Mouse (Mus musculus) heart, postnatal 0 days (tissue): ENCODE measurements at regions not wholly inside any gene's neighbourhood (a gene's known extent, or its start where the extent isn't known, plus 50 kb on each side); places are given as distances from the start of the nearest gene placed in this dataset.

ENCODE experiments used
- ATAC-seq: fragments of 200-750 bp; cut with Nextera tagmentation; 2 replicates; pipeline ENCODE4 v1.8.0; 2017; ENCODE audit warnings: low read depth, moderate number of reproducible peaks, moderate library complexity; ENCODE audit not compliant: insufficient read depth
- DNase-seq: peaks from one replicate; pipeline ENCODE4 v3.0.0-alpha.2; 2016; ENCODE audit warnings: low spot score
- H3K27ac ChIP-seq: fragments of 300-500 bp; sonication (generic); 2 replicates; pipeline ENCODE4 v1.5.1; 2014; ENCODE audit warnings: low read depth, mild to moderate bottlenecking
- H3K27me3 ChIP-seq: fragments of 300-500 bp; sonication (generic); 2 replicates; pipeline ENCODE4 v1.6.1; 2014; ENCODE audit warnings: low read length, mixed read lengths; ENCODE audit not compliant: control insufficient read depth, insufficient read depth
- H3K36me3 ChIP-seq: fragments of 300-500 bp; sonication (generic); replicated peaks from 2 replicates; pipeline ENCODE4 v1.6.1; 2014; ENCODE audit warnings: low read length, mixed read lengths; ENCODE audit not compliant: control insufficient read depth, insufficient read depth
- H3K4me1 ChIP-seq: fragments of 300-500 bp; sonication (generic); 2 replicates; pipeline ENCODE4 v1.6.1; 2014; ENCODE audit warnings: antibody characterized with exemption; ENCODE audit not compliant: control insufficient read depth, insufficient read depth
- H3K4me2 ChIP-seq: fragments of 300-500 bp; sonication (generic); 2 replicates; pipeline ENCODE4 v1.6.1; 2014; ENCODE audit warnings: low read depth, mild to moderate bottlenecking, low read length, moderate library complexity
- H3K4me3 ChIP-seq: fragments of 300-500 bp; sonication (generic); 2 replicates; pipeline ENCODE4 v1.5.1; 2014; ENCODE audit warnings: low read depth, low read length
- H3K9ac ChIP-seq: fragments of 300-500 bp; sonication (generic); replicated peaks from 2 replicates; pipeline ENCODE4 v1.6.1; 2014; ENCODE audit warnings: low read depth, low read length, mixed read lengths
- H3K9me3 ChIP-seq: fragments of 300-500 bp; sonication (generic); replicated peaks from 2 replicates; pipeline ENCODE4 v1.6.1; 2016; ENCODE audit warnings: low read length; ENCODE audit not compliant: control insufficient read depth
- CTCF ChIP-seq: IDR thresholded peaks from 2 replicates; pipeline ENCODE4 v1.5.1; 2016; ENCODE audit warnings: antibody characterized with exemption, control low read depth, low read depth
- EP300 ChIP-seq: IDR thresholded peaks from 2 replicates; pipeline ENCODE4 v1.6.1; 2016; ENCODE audit warnings: antibody characterized with exemption, low read depth
- WGBS: fragments of 180-500 bp; shearing (Covaris S2); extraction: QIAGEN DNeasy Blood & Tissue Kit; methylation state at CpG from one replicate; pipeline ENCODE4 v1.1.7; 2014; 5-methylcytosine and 5-hydroxymethylcytosine counted together

DNA sequence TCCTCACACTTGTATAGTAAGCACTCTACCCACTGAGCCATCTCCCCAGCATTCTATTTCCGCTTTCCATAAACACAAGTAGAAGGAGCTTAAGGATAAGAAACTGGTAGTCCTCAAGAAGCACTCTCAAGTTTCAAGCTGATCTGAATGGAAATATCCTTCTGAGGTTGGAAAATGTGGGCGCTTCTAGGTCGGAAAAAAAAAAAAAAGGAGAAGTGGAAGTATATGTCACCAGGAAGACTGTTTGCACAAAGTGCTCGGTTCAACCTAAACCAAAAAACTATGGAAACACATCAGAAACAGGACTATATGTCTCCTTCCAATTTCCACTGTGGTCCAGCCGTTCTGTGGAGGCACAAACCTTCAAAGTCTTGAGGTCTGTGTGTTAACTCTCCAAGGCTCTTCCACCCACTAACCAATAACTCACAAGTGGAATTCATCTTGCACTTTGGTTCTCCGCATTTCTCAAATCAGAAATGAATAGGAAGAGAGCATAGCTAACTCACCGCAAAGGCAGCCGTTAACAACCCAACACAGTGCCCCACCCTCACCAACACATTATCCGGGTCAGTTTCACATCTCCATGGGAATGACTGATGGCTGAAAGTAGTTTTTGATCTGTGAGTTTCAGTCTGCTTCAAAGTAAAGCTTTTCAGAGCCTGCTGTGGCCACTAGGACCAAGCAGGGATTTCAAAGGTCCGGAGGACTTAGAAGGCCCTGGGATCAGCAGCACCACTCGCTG, 455.8 kb downstream of the Wdr11 start:
- DNase-seq: no peak
- no peak for ATAC-seq
- H3K27me3 ChIP-seq: no peaks in the 10 kb centered on the region
- no peaks in the 10 kb centered on the region for H3K9me3 ChIP-seq
- H3K9ac ChIP-seq: no peak overlapping the region
- TF ChIP-seq EP300 (no peak), CTCF (no peak)
- WGBS: 82% methylated on average over 11 of the region's 11 CpGs
- H3K4me2 ChIP-seq: no peak overlapping the region
- H3K4me1 ChIP-seq: peaks cover 13% of the 10 kb centered on the region
- H3K27ac ChIP-seq: no peak overlapping the region
- H3K4me3 ChIP-seq: no peak overlapping the region
- H3K36me3 ChIP-seq: no peaks in the 10 kb centered on the region

DNA sequence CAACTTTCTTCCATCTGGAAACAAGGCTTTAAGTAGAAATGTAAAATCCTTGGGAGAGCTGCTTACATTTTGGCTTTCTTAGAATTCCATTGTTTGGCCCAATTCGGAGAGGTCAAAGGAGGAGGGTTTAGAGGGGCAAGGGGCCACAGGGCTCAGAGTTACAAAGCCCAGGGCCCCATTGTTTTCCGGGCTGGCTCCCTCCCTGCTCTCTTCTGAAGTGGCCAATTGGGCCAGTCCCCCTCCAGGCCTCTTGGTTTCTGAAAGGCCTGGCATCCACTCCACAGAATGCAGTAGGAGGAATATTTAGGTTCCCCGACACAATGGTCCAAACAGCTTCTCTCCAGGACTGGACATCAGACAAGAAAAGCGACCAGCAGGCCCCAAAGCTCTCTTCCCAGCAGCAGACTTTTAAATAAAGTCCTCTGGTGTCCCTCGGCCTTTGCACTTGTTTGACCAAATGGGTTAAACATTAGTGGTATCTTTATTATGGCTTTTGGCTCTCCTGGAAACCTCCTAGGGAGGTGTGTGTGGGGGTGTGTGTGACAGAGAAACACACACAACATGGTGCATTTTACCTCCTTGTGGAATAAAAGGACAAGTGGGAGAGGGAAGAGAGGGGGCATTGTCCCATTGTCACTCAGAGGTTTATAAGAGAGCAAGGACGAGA, 456.6 kb downstream of the Wdr11 start:
- Histone ChIP-seq H3K36me3 (no peaks in the 10 kb centered on the region), H3K27me3 (no peaks in the 10 kb centered on the region), H3K27ac (no peak overlapping the region), H3K4me1 (peaks cover 13% of the 10 kb centered on the region), H3K9me3 (no peaks in the 10 kb centered on the region), H3K9ac (no peak overlapping the region), H3K4me2 (no peak overlapping the region), H3K4me3 (no peak overlapping the region)
- TF ChIP-seq EP300: no peak
- TF ChIP-seq CTCF: no peak
- DNase-seq: no peak
- ATAC-seq: no peak
- 74% methylated on average over 6 of the region's 6 CpGs for WGBS

DNA sequence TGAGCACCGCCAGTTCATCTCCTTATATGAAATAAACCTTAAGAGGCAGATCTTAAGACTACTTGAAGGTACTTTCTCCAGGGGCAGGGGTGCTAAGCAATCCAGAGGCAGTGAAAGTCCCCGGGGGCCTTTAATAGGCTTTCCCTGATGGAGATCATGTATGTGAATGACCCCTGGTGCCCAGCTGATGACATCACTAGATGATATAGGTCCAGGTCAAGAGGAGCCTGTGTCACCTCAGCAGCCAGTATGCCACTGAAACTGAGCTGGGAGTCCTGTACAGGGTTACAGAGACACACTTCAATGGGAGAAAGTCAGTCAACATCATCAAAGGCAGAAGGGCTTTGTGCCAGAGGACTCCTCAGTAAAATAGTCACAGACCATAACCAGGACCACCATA, 457.8 kb downstream of the Wdr11 start:
- TF ChIP-seq EP300: no peak
- WGBS: 69% methylated on average over 2 of the region's 2 CpGs
- Histone ChIP-seq H3K9ac (no peak overlapping the region), H3K9me3 (no peaks in the 10 kb centered on the region), H3K27me3 (no peaks in the 10 kb centered on the region), H3K4me1 (peaks cover 2% of the 10 kb centered on the region; the same call in 1 of the 2 replicates), H3K4me3 (no peak overlapping the region), H3K27ac (no peak overlapping the region), H3K36me3 (no peaks in the 10 kb centered on the region), H3K4me2 (no peak overlapping the region)
- ATAC-seq: no peak
- no peak for DNase-seq

DNA sequence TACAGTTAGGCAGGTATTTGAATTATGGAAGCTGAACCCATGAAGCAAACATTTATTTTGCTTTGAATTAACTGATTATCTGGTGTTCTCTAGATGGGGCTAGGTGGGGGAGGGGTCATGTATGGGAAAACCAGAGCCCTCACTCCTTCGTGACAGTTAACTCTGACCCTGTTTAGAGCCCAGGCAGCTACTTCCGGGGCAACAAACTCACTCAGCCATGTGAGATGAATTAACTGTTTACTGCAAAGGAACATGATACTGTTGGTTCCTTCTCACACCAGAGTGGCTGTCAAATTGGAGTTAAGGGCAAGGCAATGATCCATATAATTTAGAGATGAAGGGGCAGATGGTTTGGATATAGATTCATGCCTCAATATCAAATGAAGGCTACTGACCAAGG, 458.5 kb downstream of the Wdr11 start:
- H3K4me3 ChIP-seq: no peak overlapping the region
- H3K4me2 ChIP-seq: no peak overlapping the region
- H3K27me3 ChIP-seq: no peaks in the 10 kb centered on the region
- H3K9me3 ChIP-seq: no peaks in the 10 kb centered on the region
- H3K4me1 ChIP-seq: no peaks in the 10 kb centered on the region
- WGBS: 27% methylated on average over 2 of the region's 2 CpGs
- no peaks in the 10 kb centered on the region for H3K36me3 ChIP-seq
- no peak for DNase-seq
- ATAC-seq: no peak
- TF ChIP-seq CTCF: no peak
- TF ChIP-seq EP300: no peak
- no peak overlapping the region for H3K9ac ChIP-seq
- no peak overlapping the region for H3K27ac ChIP-seq

DNA sequence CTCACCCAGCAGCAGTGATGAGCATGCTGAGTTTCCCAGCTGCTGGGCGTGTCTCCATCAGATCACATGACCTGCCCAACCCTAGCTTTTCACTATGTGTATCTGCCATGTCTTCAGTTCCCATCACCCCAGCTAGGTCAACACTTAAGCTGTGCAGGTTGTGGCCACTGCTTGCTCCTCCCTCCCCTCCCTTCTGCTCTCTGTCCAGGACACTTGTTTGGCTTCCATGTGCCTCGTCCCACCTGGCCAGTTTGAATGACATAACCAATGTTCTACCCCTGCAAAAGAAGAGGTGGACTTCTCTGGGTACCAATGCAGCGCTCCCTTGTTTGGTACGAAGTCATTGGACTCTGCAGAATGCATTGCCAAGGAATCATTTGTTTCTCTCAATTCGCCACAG, 460.7 kb downstream of the Wdr11 start:
- no peaks in the 10 kb centered on the region for H3K9me3 ChIP-seq
- no peaks in the 10 kb centered on the region for H3K27me3 ChIP-seq
- H3K36me3 ChIP-seq: no peaks in the 10 kb centered on the region
- H3K4me1 ChIP-seq: no peaks in the 10 kb centered on the region
- TF ChIP-seq CTCF: no peak
- TF ChIP-seq EP300: no peak
- WGBS: 92% methylated on average over 5 of the region's 5 CpGs
- H3K4me3 ChIP-seq: no peak overlapping the region
- no peak overlapping the region for H3K27ac ChIP-seq
- no peak for DNase-seq
- ATAC-seq: no peak
- no peak overlapping the region for H3K4me2 ChIP-seq
- no peak overlapping the region for H3K9ac ChIP-seq
